Mouse (Mus musculus) testis, adult 2 months (tissue): ENCODE measurements around the gene Slc35f5. TPM values are rescaled to one million over a fixed set of nuclear protein-coding genes. Genes with fewer than 3 reads are reported as not detected.

Experiments
- H3K27ac ChIP-seq: fragments of 200-500 bp; 2 replicates; pipeline ENCODE4 v1.5.1; 2012; ENCODE audit warnings: low read depth, low read length; ENCODE audit not compliant: control insufficient read depth, insufficient read depth
- H3K27me3 ChIP-seq: fragments of 200-500 bp; 2 replicates; pipeline ENCODE4 v1.6.1; 2012; ENCODE audit warnings: mild to moderate bottlenecking, low read length, moderate library complexity; ENCODE audit not compliant: control insufficient read depth, insufficient read depth
- H3K36me3 ChIP-seq: fragments of 200-500 bp; 2 replicates; pipeline ENCODE4 v1.6.1; 2012; ENCODE audit warnings: mild to moderate bottlenecking, low read length; ENCODE audit not compliant: control insufficient read depth, insufficient read depth
- H3K4me1 ChIP-seq: fragments of 200-500 bp; 2 replicates; pipeline ENCODE4 v1.6.1; 2012; ENCODE audit warnings: low read length; ENCODE audit not compliant: control insufficient read depth, insufficient read depth
- H3K4me3 ChIP-seq: fragments of 200-500 bp; 2 replicates; pipeline ENCODE4 v1.5.1; 2012; ENCODE audit warnings: low read depth, mild to moderate bottlenecking, low read length, moderate library complexity, mixed read lengths; ENCODE audit not compliant: control insufficient read depth
- CTCF ChIP-seq: fragments of 200-500 bp; IDR thresholded peaks from 2 replicates; pipeline ENCODE4 v1.5.1; 2012; ENCODE audit warnings: low read depth, mild to moderate bottlenecking, inconsistent platforms, low read length, moderate library complexity; ENCODE audit not compliant: control insufficient read depth, insufficient read depth, insufficient replicate concordance
- POLR2A ChIP-seq: fragments of 200-500 bp; IDR thresholded peaks from 2 replicates; pipeline ENCODE4 v1.6.1; 2012; ENCODE audit warnings: low read depth, mild to moderate bottlenecking, inconsistent platforms, low read length, moderate library complexity; ENCODE audit not compliant: control insufficient read depth
- polyA plus RNA-seq: library from polyadenylated mRNA; depleted of rRNA; stranded (reverse); fragments of >200 nt; gene quantifications from 2 replicates; pipeline ENCODE4 v1.2.3, GENCODE M21; 2012

The Slc35f5 gene
- polyA plus RNA-seq, 1 experiment, result 19.4 TPM

GRCm38 (mm10) chr1:125551564-125551963, 8.8 kb upstream of the Slc35f5 start:
- TF ChIP-seq CTCF (no peak), POLR2A (no peak)
- H3K4me3 ChIP-seq, result no peak overlapping the region
- H3K27ac ChIP-seq, result no peak overlapping the region
- no peaks in the 10 kb centered on the region for H3K4me1 ChIP-seq
- no peaks in the 10 kb centered on the region for H3K36me3 ChIP-seq
- no peaks in the 10 kb centered on the region for H3K27me3 ChIP-seq

- Histone ChIP-seq H3K36me3 (no peaks in the 10 kb centered on the region), H3K27ac (no peak overlapping the region; the same call in 1 of the 2 replicates), H3K27me3 (no peaks in the 10 kb centered on the region), H3K4me3 (no peak overlapping the region), H3K4me1 (peaks cover 5% of the 10 kb centered on the region; the same call in 1 of the 2 replicates)
- TF ChIP-seq POLR2A, result no peak
- no peak for TF ChIP-seq CTCF
Measured at GRCm38 (mm10) chr1:125559261-125559660, 1.1 kb upstream of the Slc35f5 start.

DNA sequence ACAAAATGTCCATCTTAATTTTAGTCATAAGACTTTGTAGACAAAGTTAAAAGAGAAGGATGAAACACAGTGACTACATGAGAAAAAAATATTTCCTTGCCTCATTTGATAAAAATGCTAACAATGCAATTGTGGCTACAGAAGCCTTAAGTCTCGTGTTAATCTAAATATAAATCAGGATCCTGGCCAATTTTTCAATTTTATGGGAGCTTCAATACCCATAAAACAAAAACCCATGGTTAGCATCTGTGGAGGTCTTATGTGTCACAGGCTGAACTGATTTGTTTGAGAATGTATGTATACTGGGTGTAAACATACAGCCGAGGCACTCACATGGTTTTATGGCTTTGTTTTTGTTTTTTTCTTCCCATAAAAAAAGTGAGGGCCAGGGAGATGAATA, 674 bp upstream of the Slc35f5 start:
- Histone ChIP-seq H3K27me3 (no peaks in the 10 kb centered on the region), H3K4me1 (peaks cover 5% of the 10 kb centered on the region; the same call in 1 of the 2 replicates), H3K27ac (peak overlapping the region; percentile 80), H3K4me3 (peak overlapping the region; percentile 98), H3K36me3 (no peaks in the 10 kb centered on the region)
- no peak for TF ChIP-seq POLR2A
- TF ChIP-seq CTCF, result no peak

DNA sequence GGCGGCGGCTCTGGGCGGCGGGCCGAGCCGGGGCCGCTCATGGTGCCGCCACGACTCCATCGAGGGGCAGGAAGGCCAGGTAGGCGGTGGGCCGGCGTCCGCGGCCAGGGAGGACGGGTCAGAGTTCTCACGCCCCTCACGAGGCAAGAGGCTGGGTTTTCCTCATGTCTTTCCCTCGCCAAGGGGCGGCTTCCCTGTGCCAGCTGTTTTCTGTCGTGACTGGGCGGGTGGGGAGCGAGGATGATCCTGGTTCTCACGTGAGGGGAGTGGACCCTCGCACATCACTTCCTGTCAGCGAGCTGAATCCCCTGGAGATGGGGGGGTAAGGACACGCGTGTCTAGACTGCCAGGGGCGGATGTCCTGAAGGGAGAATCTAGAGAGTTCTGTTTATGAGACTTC, 811 bp downstream of the Slc35f5 start:
- no peaks in the 10 kb centered on the region for H3K27me3 ChIP-seq
- H3K4me1 ChIP-seq, result peaks cover 5% of the 10 kb centered on the region; the same call in 1 of the 2 replicates
- peak overlapping the region; percentile 98 for H3K4me3 ChIP-seq
- peak overlapping the region; percentile 93 for H3K27ac ChIP-seq
- no peaks in the 10 kb centered on the region for H3K36me3 ChIP-seq
- TF ChIP-seq CTCF (no peak), POLR2A (no peak)

DNA sequence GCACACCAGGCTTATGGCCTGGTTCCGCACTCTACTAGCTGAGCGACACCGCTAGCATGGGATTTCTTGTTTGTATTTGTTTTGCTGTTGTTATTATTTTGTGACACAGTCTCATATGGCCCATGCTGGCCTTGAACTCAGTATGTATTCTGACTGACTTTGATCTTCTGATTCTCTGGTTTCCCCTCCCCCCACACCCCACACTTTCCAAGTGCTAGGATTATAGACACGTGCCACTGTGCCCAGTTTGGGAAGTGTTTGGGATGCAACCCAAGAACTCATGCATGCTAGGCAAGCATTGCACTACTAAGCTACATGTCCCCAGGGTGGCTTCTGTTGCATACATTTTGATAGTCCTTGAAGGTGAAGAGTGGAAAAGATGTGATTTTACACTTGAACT, 1.4 kb downstream of the Slc35f5 start:
- H3K27me3 ChIP-seq, result no peaks in the 10 kb centered on the region
- no peaks in the 10 kb centered on the region for H3K36me3 ChIP-seq
- peaks cover 5% of the 10 kb centered on the region; the same call in 1 of the 2 replicates for H3K4me1 ChIP-seq
- H3K27ac ChIP-seq, result no peak overlapping the region
- peak overlapping the region; percentile 98 for H3K4me3 ChIP-seq
- no peak for TF ChIP-seq POLR2A
- TF ChIP-seq CTCF, result no peak

DNA sequence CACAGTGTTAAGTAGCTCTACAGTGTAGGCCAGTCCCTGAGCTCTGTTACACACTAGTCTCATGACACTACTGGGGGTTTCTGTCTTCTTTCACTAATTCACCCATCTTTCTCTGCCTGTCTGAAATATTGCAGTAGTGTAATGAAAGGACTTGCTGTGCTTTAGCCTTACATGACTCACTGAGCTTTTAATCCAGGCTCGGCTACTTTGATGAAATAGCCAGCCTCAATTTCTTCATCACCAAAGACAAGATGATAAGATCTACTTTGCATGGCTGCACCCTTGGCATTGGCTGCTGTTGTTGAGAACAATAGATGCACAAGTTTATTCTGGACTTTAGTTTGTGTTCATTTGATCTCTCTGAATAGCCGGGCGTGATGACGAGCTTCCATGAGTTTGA, 7.7 kb downstream of the Slc35f5 start:
- TF ChIP-seq CTCF (no peak), POLR2A (no peak)
- H3K36me3 ChIP-seq, result peaks cover 10% of the 10 kb centered on the region

GRCm38 (mm10) chr1:125574219-125574618, 13.8 kb downstream of the Slc35f5 start:
- TF ChIP-seq CTCF (no peak), POLR2A (no peak)
- H3K4me1 ChIP-seq, result no peaks in the 10 kb centered on the region
- no peak overlapping the region for H3K4me3 ChIP-seq
- H3K27ac ChIP-seq, result no peak overlapping the region
- peaks cover 7% of the 10 kb centered on the region for H3K36me3 ChIP-seq
- no peaks in the 10 kb centered on the region for H3K27me3 ChIP-seq

More for the DNA sequence above, 7.7 kb downstream of the Slc35f5 start:
- Histone ChIP-seq H3K27ac (no peak overlapping the region), H3K27me3 (no peaks in the 10 kb centered on the region), H3K4me3 (no peak overlapping the region), H3K4me1 (no peaks in the 10 kb centered on the region)
